Mouse (Mus musculus) liver, postnatal 0 days (tissue): ENCODE results near the gene Pigh. TPM values are rescaled to one million over a fixed set of nuclear protein-coding genes. Genes with fewer than 3 reads are reported as not detected.

Experiments used
- ATAC-seq: fragments of 200-750 bp; cut with Nextera tagmentation; 2 replicates; pipeline ENCODE4 v1.8.0; 2017; ENCODE audit warnings: mild to moderate bottlenecking, moderate library complexity
- DNase-seq: peaks from one replicate; pipeline ENCODE4 v3.0.0-alpha.2; 2016
- H3K27ac ChIP-seq: fragments of 300-500 bp; sonication (generic); 2 replicates; pipeline ENCODE4 v1.5.1; 2014; ENCODE audit warnings: antibody characterized with exemption, moderate library complexity, mild to moderate bottlenecking, low read depth
- H3K27me3 ChIP-seq: fragments of 300-500 bp; sonication (generic); 2 replicates; pipeline ENCODE4 v1.6.1; 2014; ENCODE audit warnings: low read length, control low read depth, mixed read lengths; ENCODE audit not compliant: insufficient read depth
- H3K36me3 ChIP-seq: fragments of 300-500 bp; sonication (generic); replicated peaks from 2 replicates; pipeline ENCODE4 v1.6.1; 2014; ENCODE audit warnings: mild to moderate bottlenecking, control low read depth, low read length, moderate library complexity, mixed read lengths; ENCODE audit not compliant: insufficient read depth
- H3K4me1 ChIP-seq: fragments of 300-500 bp; sonication (generic); 2 replicates; pipeline ENCODE4 v1.6.1; 2014; ENCODE audit warnings: antibody characterized with exemption, mild to moderate bottlenecking, control low read depth; ENCODE audit not compliant: insufficient read depth
- H3K4me2 ChIP-seq: fragments of 300-500 bp; sonication (generic); 2 replicates; pipeline ENCODE4 v1.6.1; 2014; ENCODE audit warnings: low read depth, mild to moderate bottlenecking, low read length, moderate library complexity, mixed read lengths
- H3K4me3 ChIP-seq: fragments of 300-500 bp; sonication (generic); 2 replicates; pipeline ENCODE4 v1.5.1; 2014; ENCODE audit warnings: low read depth, low read length
- H3K9ac ChIP-seq: fragments of 300-500 bp; sonication (generic); replicated peaks from 2 replicates; pipeline ENCODE4 v1.6.1; 2014; ENCODE audit warnings: mild to moderate bottlenecking, moderate library complexity
- H3K9me3 ChIP-seq: fragments of 300-500 bp; sonication (generic); 2 replicates; pipeline ENCODE4 v1.6.1; 2016; ENCODE audit warnings: mild to moderate bottlenecking, control low read depth, low read length, mixed read lengths
- CTCF ChIP-seq: sonication (generic); IDR thresholded peaks from 2 replicates; pipeline ENCODE4 v1.5.1; 2016; ENCODE audit warnings: antibody characterized with exemption, low read depth
- EP300 ChIP-seq: IDR thresholded peaks from 2 replicates; pipeline ENCODE4 v1.6.1; 2016; ENCODE audit warnings: antibody characterized with exemption, low read depth, mild to moderate bottlenecking
- WGBS: fragments of 180-500 bp; shearing (Covaris S2); extraction: QIAGEN DNeasy Blood & Tissue Kit; methylation state at CpG from one replicate; pipeline ENCODE4 v1.1.7; 2014; ENCODE audit not compliant: insufficient replicate concordance; 5-methylcytosine and 5-hydroxymethylcytosine counted together
- polyA plus RNA-seq: library from polyadenylated mRNA; unstranded; fragments of >200 nt; fragmentation: Nextera tagmentation; extraction: Ambion mirVana; gene quantifications from 2 replicates; pipeline ENCODE4 v1.2.1, GENCODE M21; 2015

Pigh gene
- polyA plus RNA-seq, 1 experiment from 2014 or later: 4.9 TPM

- WGBS: 60% methylated on average over 6 of the region's 6 CpGs
Observed at GRCm38 (mm10) chr12:79069916-79070315, 19.5 kb downstream of the Pigh start.

DNA sequence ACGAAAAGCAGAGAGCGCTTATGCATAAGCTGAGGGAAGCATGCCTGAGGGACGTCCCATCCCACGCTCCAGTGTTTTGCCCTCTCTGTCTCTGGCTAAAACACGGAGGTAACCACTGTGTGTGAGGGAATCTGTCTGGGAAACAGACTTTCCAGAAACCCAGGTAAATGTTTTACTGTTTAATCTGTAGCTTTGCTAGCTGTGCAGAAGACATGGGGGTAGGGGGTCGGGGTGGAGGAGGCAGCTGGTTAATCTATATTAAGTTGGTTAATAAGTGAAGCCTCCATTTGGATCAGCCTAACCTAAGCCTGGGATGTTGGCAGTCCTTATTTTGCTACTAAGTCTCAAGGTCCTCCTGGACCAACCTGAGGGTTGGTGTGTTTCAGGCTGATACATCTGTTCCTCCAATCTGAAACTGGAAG, 20.3 kb downstream of the Pigh start:
- TF ChIP-seq EP300 (no peak), CTCF (no peak)
- Histone ChIP-seq H3K9me3 (no peaks in the 10 kb centered on the region), H3K36me3 (no peaks in the 10 kb centered on the region), H3K9ac (no peak overlapping the region), H3K4me1 (0 out of 2 replicates have a peak, but pooled peaks cover 2% of the 10 kb centered on the region), H3K4me2 (no peak overlapping the region), H3K4me3 (no peak overlapping the region), H3K27ac (no peak overlapping the region), H3K27me3 (no peaks in the 10 kb centered on the region)
- ATAC-seq (no peak), DNase-seq (no peak)
- WGBS: 70% methylated on average over 6 of the region's 6 CpGs

More at GRCm38 (mm10) chr12:79069916-79070315, 19.5 kb downstream of the Pigh start:
- TF ChIP-seq EP300 (no peak), CTCF (no peak)
- no peak overlapping the region for H3K4me3 ChIP-seq
- no peaks in the 10 kb centered on the region for H3K27me3 ChIP-seq
- ATAC-seq: no peak
- H3K9me3 ChIP-seq: no peaks in the 10 kb centered on the region
- no peak overlapping the region for H3K9ac ChIP-seq
- H3K4me1 ChIP-seq: 0 out of 2 replicates have a peak, but pooled peaks cover 2% of the 10 kb centered on the region
- no peak overlapping the region; the same call in 1 of the 2 replicates for H3K4me2 ChIP-seq
- H3K36me3 ChIP-seq: no peaks in the 10 kb centered on the region
- H3K27ac ChIP-seq: no peak overlapping the region
- DNase-seq: no peak

DNA sequence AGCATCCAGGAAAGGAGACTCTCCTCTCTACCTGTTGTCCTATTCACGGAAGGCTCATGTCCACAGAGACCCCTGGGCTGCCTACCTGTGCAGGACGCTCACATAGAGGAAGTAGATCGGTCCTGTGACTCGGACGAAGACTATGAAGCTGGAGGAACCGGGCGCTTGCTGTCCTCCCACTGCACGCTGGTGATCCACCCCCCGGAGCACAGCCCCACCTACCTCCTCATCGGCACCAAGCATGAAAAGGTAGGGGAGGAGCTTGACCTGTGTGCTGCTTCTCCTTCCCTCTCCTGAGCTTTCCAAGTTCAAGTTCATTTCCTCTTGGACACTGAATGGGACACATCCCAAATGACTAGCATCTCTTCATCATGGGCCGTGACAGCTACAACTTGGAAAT, 21.1 kb downstream of the Pigh start:
- H3K9me3 ChIP-seq: no peaks in the 10 kb centered on the region
- no peak overlapping the region for H3K4me3 ChIP-seq
- H3K27ac ChIP-seq: no peak overlapping the region
- H3K36me3 ChIP-seq: no peaks in the 10 kb centered on the region
- H3K4me2 ChIP-seq: no peak overlapping the region
- ATAC-seq: no peak
- TF ChIP-seq CTCF: no peak
- TF ChIP-seq EP300: no peak
- no peak for DNase-seq
- H3K9ac ChIP-seq: no peak overlapping the region
- 84% methylated on average over 11 of the region's 11 CpGs for WGBS
- H3K27me3 ChIP-seq: no peaks in the 10 kb centered on the region
- 0 out of 2 replicates have a peak, but pooled peaks cover 2% of the 10 kb centered on the region for H3K4me1 ChIP-seq

DNA sequence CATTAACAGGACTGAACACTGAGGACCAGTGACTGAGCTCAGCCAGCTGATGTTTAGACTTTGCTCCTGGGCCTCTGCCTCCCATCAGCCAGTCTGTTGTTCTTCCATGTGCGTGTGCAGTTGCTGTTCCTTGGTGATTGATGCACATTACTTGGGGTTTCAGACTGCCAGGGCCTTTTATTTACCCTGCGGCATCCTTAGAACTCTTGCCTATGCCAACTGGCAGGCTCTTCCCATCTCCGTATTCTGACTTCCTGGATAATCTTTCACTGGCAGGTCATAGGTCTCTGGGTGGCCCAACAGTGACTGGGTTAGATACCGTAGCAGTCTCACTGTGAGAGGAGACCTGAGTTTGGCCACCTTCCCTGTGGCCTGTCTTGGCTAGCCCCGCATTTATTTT, 21.9 kb downstream of the Pigh start:
- 0 out of 2 replicates have a peak, but pooled peaks cover 2% of the 10 kb centered on the region for H3K4me1 ChIP-seq
- ATAC-seq (no peak), DNase-seq (no peak)
- no peak overlapping the region for H3K27ac ChIP-seq
- no peaks in the 10 kb centered on the region for H3K27me3 ChIP-seq
- no peak overlapping the region for H3K9ac ChIP-seq
- WGBS: 81% methylated on average over 5 of the region's 5 CpGs
- no peaks in the 10 kb centered on the region for H3K9me3 ChIP-seq
- no peak overlapping the region for H3K4me2 ChIP-seq
- H3K4me3 ChIP-seq: no peak overlapping the region
- TF ChIP-seq CTCF (no peak), EP300 (no peak)
- no peaks in the 10 kb centered on the region for H3K36me3 ChIP-seq

DNA sequence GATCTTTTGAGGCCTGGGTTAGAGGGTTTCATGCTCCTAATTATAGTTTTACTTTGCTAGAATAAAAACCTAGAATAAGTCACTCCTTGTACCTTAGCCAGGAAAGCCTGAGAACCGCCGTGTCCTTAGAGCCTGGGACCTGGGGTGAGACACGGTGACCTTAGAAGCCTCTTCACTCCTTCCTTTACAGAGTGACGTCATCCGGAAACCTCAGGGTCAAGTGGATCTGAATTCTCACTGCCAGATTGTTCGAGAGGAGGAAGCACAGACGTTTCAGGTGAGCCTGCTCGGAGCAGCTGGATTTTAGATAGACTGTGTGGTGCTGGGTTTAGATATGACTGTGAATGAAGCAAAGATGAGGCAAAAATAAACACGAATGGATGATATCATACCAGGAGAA, 23.0 kb downstream of the Pigh start:
- Histone ChIP-seq H3K4me3 (no peak overlapping the region), H3K9me3 (no peaks in the 10 kb centered on the region), H3K27me3 (no peaks in the 10 kb centered on the region), H3K4me1 (0 out of 2 replicates have a peak, but pooled peaks cover 2% of the 10 kb centered on the region), H3K27ac (no peak overlapping the region), H3K36me3 (no peaks in the 10 kb centered on the region), H3K9ac (no peak overlapping the region), H3K4me2 (no peak overlapping the region)
- TF ChIP-seq CTCF (no peak), EP300 (no peak)
- no peak for DNase-seq
- 75% methylated on average over 9 of the region's 9 CpGs for WGBS
- no peak for ATAC-seq

- ATAC-seq: no peak
- H3K27me3 ChIP-seq: no peaks in the 10 kb centered on the region
- H3K27ac ChIP-seq: no peak overlapping the region
- peaks cover 2% of the 10 kb centered on the region; the same call in 1 of the 2 replicates for H3K4me1 ChIP-seq
- TF ChIP-seq EP300: no peak
- TF ChIP-seq CTCF: no peak
- no peak for DNase-seq
- H3K4me3 ChIP-seq: no peak overlapping the region
- no peaks in the 10 kb centered on the region for H3K36me3 ChIP-seq
- WGBS: 85% methylated on average over 13 of the region's 13 CpGs
- H3K9ac ChIP-seq: no peak overlapping the region
- H3K4me2 ChIP-seq: no peak overlapping the region
- no peaks in the 10 kb centered on the region for H3K9me3 ChIP-seq
Observed at GRCm38 (mm10) chr12:79064451-79064850, 25.0 kb downstream of the Pigh start.
